Mouse (Mus musculus) kidney, postnatal 25 days (tissue): Measurements from ENCODE around the gene Zscan4-ps3.
"Not testable (repeated sequence)": the region's sequence is repeated elsewhere in the genome, so short reads cannot be mapped to it uniquely, and the experiment has no call there.

Experiments used
- DNase-seq, 2 experiments: peaks; one replicate each; pipeline ENCODE4 v3.0.0; 2021; ENCODE audit warnings: mixed read lengths in 2 of 2

Zscan4-ps3 gene

GRCm38 (mm10) chr7:11609008-11609407, at the start of gene Zscan4-ps3:
Gene Zscan4-ps3 (plus strand): TSS chr7:11609308.
- not testable (repeated sequence) for DNase-seq

GRCm38 (mm10) chr7:11617082-11617481, 8.0 kb downstream of the Zscan4-ps3 start:
- DNase-seq = peak in 1 of 2 experiments; percentile 4
